Mouse (Mus musculus) C2C12 (cell line): ENCODE data around the gene Arhgap8. TPM values are rescaled to one million over a fixed set of nuclear protein-coding genes. Genes with fewer than 3 reads are reported as not detected.

Experiments used
- H3K27me3 ChIP-seq: one replicate; pipeline ENCODE4 v1.6.1; 2011; ENCODE audit not compliant: control insufficient read depth, insufficient read depth, insufficient read length
- H3K36me3 ChIP-seq: one replicate; pipeline ENCODE4 v1.6.1; 2011; ENCODE audit not compliant: control insufficient read depth, insufficient read depth
- H3K4me3 ChIP-seq: one replicate; pipeline ENCODE4 v1.5.1; 2011; ENCODE audit warnings: mild to moderate bottlenecking, control low read depth; ENCODE audit not compliant: poor library complexity, insufficient read depth, severe bottlenecking
- H3K79me2 ChIP-seq: one replicate; pipeline ENCODE4 v1.6.1; 2011; ENCODE audit not compliant: control insufficient read depth, insufficient read depth
- H3K79me3 ChIP-seq: one replicate; pipeline ENCODE4 v1.6.1; 2011; ENCODE audit warnings: low read depth, control low read depth
- H3ac ChIP-seq: one replicate; pipeline ENCODE3; 2011; ENCODE audit warnings: low read depth; ENCODE audit not compliant: control insufficient read depth, insufficient read length
- CEBPB ChIP-seq: IDR thresholded peaks from one replicate; pipeline ENCODE4 v1.6.1; 2011; ENCODE audit warnings: low read depth, mild to moderate bottlenecking, control low read depth, moderate library complexity
- CTCF ChIP-seq: IDR thresholded peaks from one replicate; pipeline ENCODE4 v1.5.1; 2011; ENCODE audit not compliant: control insufficient read depth, insufficient read depth, insufficient read length
- FOSL1 ChIP-seq: IDR thresholded peaks from one replicate; pipeline ENCODE4 v1.8.0; 2011; ENCODE audit warnings: mild to moderate bottlenecking, low read length; ENCODE audit not compliant: poor library complexity, insufficient read depth, severe bottlenecking
- MAX ChIP-seq: IDR thresholded peaks from one replicate; pipeline ENCODE4 v1.6.1; 2011; ENCODE audit warnings: mild to moderate bottlenecking, control low read depth
- MYOD1 ChIP-seq: IDR thresholded peaks from one replicate; pipeline ENCODE4 v1.6.1; 2011; ENCODE audit warnings: low read depth; ENCODE audit not compliant: control insufficient read depth, insufficient read length
- MYOG ChIP-seq: IDR thresholded peaks from one replicate; pipeline ENCODE4 v1.6.1; 2011; ENCODE audit not compliant: control insufficient read depth, insufficient read length; ENCODE audit errors: extremely low read depth
- USF1 ChIP-seq: IDR thresholded peaks from one replicate; pipeline ENCODE4 v1.6.1; 2011; ENCODE audit warnings: low read depth, mild to moderate bottlenecking, control low read depth, moderate library complexity
- polyA plus RNA-seq: library from polyadenylated mRNA; unstranded; fragments of >200 nt; fragmentation: generic; extraction: Trizol; gene quantifications from one replicate; pipeline ENCODE4 v1.2.1, GENCODE M21; 2012; ENCODE audit warnings: missing spikeins

Gene Arhgap8
- polyA plus RNA-seq, 1 experiment, result not detected

- H3K4me3 ChIP-seq, result no peak overlapping the region
- H3K79me3 ChIP-seq, result no peaks in the 10 kb centered on the region
- H3ac ChIP-seq, result no peak overlapping the region
- H3K27me3 ChIP-seq, result peaks cover 9% of the 10 kb centered on the region
- no peaks in the 10 kb centered on the region for H3K36me3 ChIP-seq
- no peaks in the 10 kb centered on the region for H3K79me2 ChIP-seq
- TF ChIP-seq CEBPB (no peak), FOSL1 (no peak), CTCF (no peak), MAX (no peak), MYOD1 (no peak), MYOG (no peak), USF1 (no peak)
Measured at GRCm38 (mm10) chr15:84769641-84770341, 49.9 kb downstream of the Arhgap8 start.

GRCm38 (mm10) chr15:84772191-84773111, 52.6 kb downstream of the Arhgap8 start:
- Histone ChIP-seq H3K36me3 (no peaks in the 10 kb centered on the region), H3K79me2 (no peaks in the 10 kb centered on the region), H3ac (no peak overlapping the region), H3K27me3 (peaks cover 10% of the 10 kb centered on the region), H3K79me3 (no peaks in the 10 kb centered on the region), H3K4me3 (no peak overlapping the region)
- TF ChIP-seq USF1 (peak; percentile 93), MYOG (no peak), CTCF (no peak), MAX (no peak), CEBPB (no peak), MYOD1 (no peak), FOSL1 (no peak)

- Histone ChIP-seq H3K36me3 (no peaks in the 10 kb centered on the region), H3K79me2 (no peaks in the 10 kb centered on the region), H3K4me3 (no peak overlapping the region), H3K79me3 (no peaks in the 10 kb centered on the region), H3ac (no peak overlapping the region), H3K27me3 (peaks cover 20% of the 10 kb centered on the region)
- no peak for TF ChIP-seq MYOG
- no peak for TF ChIP-seq MAX
- TF ChIP-seq FOSL1, result no peak
- TF ChIP-seq CEBPB, result no peak
- TF ChIP-seq CTCF, result no peak
- TF ChIP-seq MYOD1, result no peak
- TF ChIP-seq USF1, result no peak
Measured at GRCm38 (mm10) chr15:84775421-84776174, 55.7 kb downstream of the Arhgap8 start.

GRCm38 (mm10) chr15:84778587-84778986, 58.7 kb downstream of the Arhgap8 start:
- TF ChIP-seq CEBPB, result no peak
- no peak for TF ChIP-seq MYOD1
- TF ChIP-seq MAX, result no peak
- TF ChIP-seq MYOG, result no peak
- no peak for TF ChIP-seq CTCF
- no peak for TF ChIP-seq USF1
- TF ChIP-seq FOSL1, result no peak
- no peaks in the 10 kb centered on the region for H3K79me2 ChIP-seq
- H3K4me3 ChIP-seq, result no peak overlapping the region
- H3K27me3 ChIP-seq, result peaks cover 22% of the 10 kb centered on the region
- no peaks in the 10 kb centered on the region for H3K36me3 ChIP-seq
- H3K79me3 ChIP-seq, result no peaks in the 10 kb centered on the region
- H3ac ChIP-seq, result no peak overlapping the region

GRCm38 (mm10) chr15:84784812-84785211, 65.0 kb downstream of the Arhgap8 start:
- H3K79me2 ChIP-seq, result no peaks in the 10 kb centered on the region
- H3K4me3 ChIP-seq, result no peak overlapping the region
- peaks cover 23% of the 10 kb centered on the region for H3K27me3 ChIP-seq
- no peaks in the 10 kb centered on the region for H3K36me3 ChIP-seq
- H3ac ChIP-seq, result no peak overlapping the region
- TF ChIP-seq CTCF (no peak), MYOG (no peak), USF1 (no peak), CEBPB (no peak), FOSL1 (no peak), MYOD1 (no peak), MAX (no peak)
- no peaks in the 10 kb centered on the region for H3K79me3 ChIP-seq
